Mouse (Mus musculus) ES-Bruce4 (cell line): ENCODE measurements around the gene Ppargc1a. TPM values are rescaled to one million over a fixed set of nuclear protein-coding genes. Genes with fewer than 3 reads are reported as not detected.

Source experiments
- H3K27ac ChIP-seq: 2 replicates; pipeline ENCODE4 v1.5.1; 2012; ENCODE audit warnings: low read length, inconsistent platforms; ENCODE audit not compliant: insufficient read depth
- H3K27me3 ChIP-seq: 2 replicates; pipeline ENCODE4 v1.6.1; 2012; ENCODE audit warnings: mild to moderate bottlenecking, low read length, inconsistent platforms; ENCODE audit not compliant: control insufficient read depth, poor library complexity, insufficient read depth, severe bottlenecking
- H3K36me3 ChIP-seq: 2 replicates; pipeline ENCODE4 v1.6.1; 2012; ENCODE audit warnings: inconsistent platforms, mild to moderate bottlenecking, low read length, moderate library complexity; ENCODE audit not compliant: control insufficient read depth, poor library complexity, insufficient read depth, severe bottlenecking
- H3K4me1 ChIP-seq: one replicate; pipeline ENCODE4 v1.8.1; 2011; ENCODE audit warnings: low read length; ENCODE audit not compliant: control insufficient read depth, insufficient read depth
- H3K4me3 ChIP-seq: 2 replicates; pipeline ENCODE4 v1.5.1; 2011; ENCODE audit warnings: low read depth, mild to moderate bottlenecking, low read length
- H3K9ac ChIP-seq: 2 replicates; pipeline ENCODE4 v1.6.1; 2012; ENCODE audit warnings: low read depth, mild to moderate bottlenecking, inconsistent platforms; ENCODE audit not compliant: poor library complexity, severe bottlenecking
- H3K9me3 ChIP-seq: replicated peaks from 2 replicates; pipeline ENCODE4 v1.6.1; 2012; ENCODE audit warnings: mild to moderate bottlenecking, low read length, inconsistent platforms; ENCODE audit not compliant: control insufficient read depth, poor library complexity, insufficient read depth, severe bottlenecking
- CTCF ChIP-seq: IDR thresholded peaks from one replicate; pipeline ENCODE4 v1.8.1; 2011; ENCODE audit warnings: low read depth, low read length
- EP300 ChIP-seq: IDR thresholded peaks from 2 replicates; pipeline ENCODE4 v1.6.1; 2011; ENCODE audit warnings: low read depth, low read length; ENCODE audit not compliant: insufficient read depth
- POLR2A ChIP-seq: IDR thresholded peaks from one replicate; pipeline ENCODE4 v1.8.1; 2011; ENCODE audit warnings: low read length; ENCODE audit not compliant: insufficient read depth
- polyA plus RNA-seq: library from polyadenylated mRNA; stranded (reverse); fragments of >200 nt; gene quantifications from 2 replicates; pipeline ENCODE4 v1.2.4, GENCODE M21; 2011; ENCODE audit warnings: low read depth; ENCODE audit not compliant: missing spikeins, insufficient read depth, insufficient read length

Gene Ppargc1a
- polyA plus RNA-seq, 1 experiment: not detected

GRCm38 (mm10) chr5:51547442-51548035, 20.0 kb downstream of the Ppargc1a start:
- Histone ChIP-seq H3K4me1 (no peaks in the 10 kb centered on the region), H3K4me3 (no peak overlapping the region), H3K36me3 (no peaks in the 10 kb centered on the region), H3K9ac (no peak overlapping the region), H3K27me3 (peaks cover 2% of the 10 kb centered on the region; the same call in 1 of the 2 replicates), H3K9me3 (no peaks in the 10 kb centered on the region), H3K27ac (no peak overlapping the region)
- no peak for TF ChIP-seq CTCF
- no peak for TF ChIP-seq POLR2A
- TF ChIP-seq EP300: no peak

GRCm38 (mm10) chr5:51546817-51547216, 20.7 kb downstream of the Ppargc1a start:
- TF ChIP-seq EP300 (no peak), CTCF (no peak), POLR2A (no peak)
- H3K9ac ChIP-seq: no peak overlapping the region
- H3K4me3 ChIP-seq: no peak overlapping the region
- no peak overlapping the region for H3K27ac ChIP-seq
- H3K4me1 ChIP-seq: no peaks in the 10 kb centered on the region
- peaks cover 1% of the 10 kb centered on the region; the same call in 1 of the 2 replicates for H3K27me3 ChIP-seq
- no peaks in the 10 kb centered on the region for H3K9me3 ChIP-seq
- H3K36me3 ChIP-seq: no peaks in the 10 kb centered on the region

GRCm38 (mm10) chr5:51545133-51546049, 22.1 kb downstream of the Ppargc1a start:
- H3K36me3 ChIP-seq: no peaks in the 10 kb centered on the region
- no peak overlapping the region for H3K4me3 ChIP-seq
- no peak overlapping the region for H3K9ac ChIP-seq
- H3K4me1 ChIP-seq: no peaks in the 10 kb centered on the region
- no peaks in the 10 kb centered on the region for H3K9me3 ChIP-seq
- no peak for TF ChIP-seq POLR2A
- TF ChIP-seq EP300: no peak
- TF ChIP-seq CTCF: no peak
- H3K27ac ChIP-seq: no peak overlapping the region
- H3K27me3 ChIP-seq: no peaks in the 10 kb centered on the region

GRCm38 (mm10) chr5:51544141-51544735, 23.3 kb downstream of the Ppargc1a start:
- H3K9me3 ChIP-seq: no peaks in the 10 kb centered on the region
- H3K4me1 ChIP-seq: no peaks in the 10 kb centered on the region
- H3K27ac ChIP-seq: no peak overlapping the region
- H3K27me3 ChIP-seq: no peaks in the 10 kb centered on the region
- H3K4me3 ChIP-seq: no peak overlapping the region
- no peaks in the 10 kb centered on the region for H3K36me3 ChIP-seq
- TF ChIP-seq EP300 (no peak), POLR2A (no peak), CTCF (no peak)
- H3K9ac ChIP-seq: no peak overlapping the region

GRCm38 (mm10) chr5:51541557-51541956, 26.0 kb downstream of the Ppargc1a start:
- Histone ChIP-seq H3K4me3 (no peak overlapping the region), H3K36me3 (no peaks in the 10 kb centered on the region), H3K27me3 (no peaks in the 10 kb centered on the region), H3K9ac (no peak overlapping the region), H3K4me1 (no peaks in the 10 kb centered on the region), H3K9me3 (no peaks in the 10 kb centered on the region), H3K27ac (no peak overlapping the region)
- TF ChIP-seq EP300: no peak
- TF ChIP-seq CTCF: no peak
- TF ChIP-seq POLR2A: no peak
